Mouse (Mus musculus) cerebellum, adult 11 months (tissue): ENCODE measurements around the gene Wdr70.

Source experiments
- DNase-seq: peaks from one replicate; pipeline ENCODE4 v3.0.0; 2022

The Wdr70 gene

DNA sequence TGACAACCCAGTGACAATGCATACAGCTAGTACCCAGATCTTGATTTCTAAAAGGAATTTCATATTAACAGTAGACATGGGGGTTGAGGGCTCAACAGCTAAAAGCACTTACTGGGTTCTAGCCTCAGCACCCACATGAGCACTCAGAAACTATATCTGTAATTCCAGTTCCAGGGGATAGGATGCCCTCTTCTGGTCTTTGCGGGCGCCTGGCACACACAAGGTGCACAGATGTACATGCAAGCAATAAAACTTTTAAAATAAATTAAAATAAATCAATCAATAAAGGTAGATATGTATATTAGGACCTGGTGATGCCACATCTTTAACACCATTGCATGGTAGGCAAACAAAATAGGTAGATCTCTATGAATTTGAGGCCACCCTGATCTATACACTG is 71.5 kb downstream of the Wdr70 start:
- DNase-seq, result no peak

DNA sequence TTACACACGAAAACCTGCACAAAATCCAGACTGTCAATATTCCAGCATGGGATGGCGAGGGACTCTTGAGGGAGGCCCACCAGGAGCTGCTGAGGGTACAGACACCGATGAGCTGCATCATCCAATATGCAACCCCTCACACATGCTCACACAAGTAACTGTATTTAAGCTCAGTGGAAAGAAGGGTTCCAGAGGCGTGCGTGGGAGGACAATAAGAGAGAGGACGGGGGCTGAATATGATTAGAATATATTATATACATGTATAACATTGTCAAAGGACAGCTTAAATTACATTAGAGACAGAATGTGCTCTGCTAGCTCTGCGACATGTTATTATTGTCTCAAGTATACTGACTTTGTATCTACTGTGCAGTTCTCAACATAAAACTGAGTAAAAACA is 87.6 kb downstream of the Wdr70 start:
- no peak for DNase-seq

DNA sequence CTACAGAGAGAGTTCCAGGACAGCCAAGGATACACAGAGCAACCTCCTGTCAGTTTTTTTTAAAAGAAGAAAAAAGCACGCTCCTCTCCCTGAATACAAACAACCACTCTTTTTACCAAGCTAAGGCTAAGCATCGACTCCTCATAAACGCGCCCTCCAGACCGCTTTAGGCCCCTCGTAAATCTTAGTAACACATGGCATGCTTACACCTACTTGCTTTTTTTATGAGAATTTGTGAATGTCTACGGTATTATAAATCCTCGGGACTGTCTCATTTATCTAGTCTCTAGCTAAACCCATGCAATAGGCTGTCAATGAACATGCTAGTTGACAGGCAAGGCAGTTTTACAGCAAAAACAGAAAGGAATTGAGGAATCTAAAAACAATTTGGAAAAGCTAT is 91.6 kb downstream of the Wdr70 start:
- DNase-seq, result no peak

DNA sequence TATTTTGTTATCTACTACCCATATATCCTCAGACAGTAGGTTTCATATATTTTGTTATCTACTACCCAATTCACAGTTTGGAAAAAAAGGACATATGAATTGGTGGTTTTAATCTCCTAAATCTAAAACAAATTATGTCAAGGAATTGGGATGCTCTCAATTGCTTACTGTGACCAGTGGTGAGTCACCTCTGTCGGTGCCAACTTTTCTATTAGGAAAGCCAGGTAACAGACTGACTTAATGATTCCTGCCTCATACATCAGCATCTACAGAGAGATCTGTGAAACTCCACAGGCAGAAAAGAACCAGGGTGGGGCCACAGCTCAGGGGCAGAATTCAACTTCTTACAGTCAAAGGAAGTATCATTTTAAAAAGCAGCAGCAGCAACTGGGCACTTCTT is 93.0 kb downstream of the Wdr70 start:
- no peak for DNase-seq

DNA sequence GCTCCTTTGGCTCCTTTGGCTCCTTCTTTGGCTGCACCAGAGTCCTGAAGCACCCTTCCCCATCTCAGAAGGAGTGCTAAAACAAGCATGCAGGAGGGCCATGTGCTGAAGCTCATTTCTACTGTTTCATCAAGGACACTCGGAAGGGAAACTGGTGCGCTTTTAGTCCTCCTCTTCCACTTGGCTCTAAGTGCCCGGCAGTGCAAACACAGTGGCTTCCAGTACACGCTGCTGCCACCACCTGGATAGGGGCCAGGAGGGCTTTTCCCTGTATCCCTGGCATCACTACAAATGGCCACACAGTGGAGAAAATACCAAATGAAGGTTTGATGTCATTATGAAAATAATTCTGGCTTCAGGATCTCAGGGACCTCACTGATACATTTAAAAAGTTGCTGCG is 93.5 kb downstream of the Wdr70 start:
- peak; percentile 31 for DNase-seq

DNA sequence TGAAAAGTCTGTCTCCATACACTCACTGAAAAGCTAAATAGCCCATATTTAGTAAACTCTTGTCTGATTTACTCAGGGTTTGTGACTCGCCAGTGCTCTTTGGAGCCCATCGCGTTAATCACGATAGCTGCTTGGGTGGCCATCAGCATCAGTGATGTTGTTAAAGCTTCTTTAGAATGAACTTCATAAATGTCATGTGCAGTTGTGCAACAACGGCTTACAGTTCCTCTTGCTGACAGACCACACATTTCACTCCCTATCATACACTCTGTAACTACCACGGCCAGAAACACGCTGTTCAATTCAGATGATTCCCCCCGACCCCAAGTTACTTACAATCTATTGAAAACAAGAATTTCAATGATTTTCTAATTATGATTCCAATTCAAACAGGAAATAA is 95.2 kb downstream of the Wdr70 start:
- no peak for DNase-seq

DNA sequence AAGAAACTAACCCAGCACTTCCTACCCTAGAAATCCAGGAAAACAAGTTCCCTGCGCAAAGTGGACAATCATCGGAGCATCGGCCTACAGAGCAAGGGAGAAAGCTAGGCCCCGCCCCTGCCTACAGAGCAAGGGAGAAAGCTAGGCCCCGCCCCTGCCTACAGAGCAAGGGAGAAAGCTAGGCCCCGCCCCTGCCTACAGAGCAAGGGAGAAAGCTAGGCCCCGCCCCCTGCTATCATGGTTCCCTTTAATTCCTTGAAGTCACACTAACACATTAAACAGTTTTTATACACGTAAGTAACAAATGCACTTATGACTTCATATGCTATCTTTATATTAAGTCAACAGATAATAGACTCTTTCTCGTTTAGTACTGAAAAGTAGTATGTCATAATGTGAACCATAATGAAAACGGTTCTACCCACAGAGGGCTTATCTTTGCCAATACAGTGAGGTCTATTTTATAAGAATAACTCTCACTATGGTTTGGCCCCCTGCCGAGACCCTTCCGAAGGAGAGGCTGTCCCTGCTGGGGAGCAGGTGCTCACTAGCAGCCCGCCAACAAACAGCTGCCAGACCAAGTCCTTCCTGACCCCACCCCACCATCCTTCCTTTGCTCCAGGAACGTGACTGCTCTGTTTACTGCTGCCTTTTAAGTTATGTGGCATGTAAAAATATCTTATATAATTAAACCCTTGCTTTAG is 100.0 kb downstream of the Wdr70 start:
- peak; percentile 17 for DNase-seq

DNA sequence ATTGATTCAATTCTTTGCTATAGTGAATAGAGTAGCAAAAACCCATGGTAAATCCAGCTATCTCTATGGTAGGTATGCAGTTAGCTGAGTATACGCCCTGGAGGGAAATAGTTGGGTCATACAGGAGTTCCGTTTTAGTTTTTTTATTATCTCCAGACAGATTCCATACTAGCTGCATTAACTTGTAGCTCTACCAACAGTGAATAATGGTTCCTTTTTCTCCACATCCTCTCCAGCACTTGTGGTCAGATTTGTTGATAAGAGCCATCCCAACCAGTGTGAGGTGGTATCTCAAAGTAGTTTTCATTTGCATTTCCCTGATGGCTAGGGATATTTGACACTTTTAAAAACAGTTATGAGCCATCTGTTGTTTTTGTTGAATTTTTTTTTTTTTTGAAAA is 100.9 kb downstream of the Wdr70 start:
- no peak for DNase-seq

DNA sequence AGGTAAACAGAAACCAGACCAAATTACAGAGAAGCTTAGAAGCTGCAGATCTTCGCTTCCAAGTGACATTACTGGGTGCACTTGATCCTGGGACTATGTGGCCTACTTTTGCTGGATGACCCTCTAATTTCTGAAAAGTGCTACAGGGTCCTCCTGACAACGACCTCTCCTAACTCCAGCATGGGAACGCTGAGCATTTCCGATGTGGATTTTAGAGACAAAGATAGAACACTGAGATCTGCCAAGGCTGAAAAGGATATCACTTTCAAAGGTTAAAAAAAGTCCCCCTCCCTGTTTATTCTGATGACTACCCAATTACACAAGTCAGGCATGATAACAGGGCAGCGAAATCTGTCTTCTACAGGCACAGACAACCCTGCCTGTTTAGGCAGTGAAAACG is 105.3 kb downstream of the Wdr70 start:
- no peak for DNase-seq

DNA sequence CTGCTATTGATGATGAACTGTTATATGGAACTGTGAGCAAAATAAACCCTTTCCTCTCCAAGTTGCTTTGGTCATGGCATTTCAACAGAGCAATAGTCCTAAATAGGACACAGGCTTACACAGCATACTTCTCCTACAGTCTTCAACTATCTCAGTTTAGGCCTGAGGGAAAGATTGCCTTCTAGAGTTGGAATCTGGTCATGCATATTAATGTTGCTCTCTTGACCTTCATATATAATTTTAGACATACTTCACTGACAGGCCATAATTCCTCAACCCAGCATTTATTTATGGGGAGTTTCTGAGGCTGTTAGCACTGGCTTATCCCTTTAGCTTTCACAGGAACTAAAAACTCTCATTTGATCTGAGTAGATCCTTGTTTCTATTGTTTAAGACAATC is 108.9 kb downstream of the Wdr70 start:
- DNase-seq, result no peak

DNA sequence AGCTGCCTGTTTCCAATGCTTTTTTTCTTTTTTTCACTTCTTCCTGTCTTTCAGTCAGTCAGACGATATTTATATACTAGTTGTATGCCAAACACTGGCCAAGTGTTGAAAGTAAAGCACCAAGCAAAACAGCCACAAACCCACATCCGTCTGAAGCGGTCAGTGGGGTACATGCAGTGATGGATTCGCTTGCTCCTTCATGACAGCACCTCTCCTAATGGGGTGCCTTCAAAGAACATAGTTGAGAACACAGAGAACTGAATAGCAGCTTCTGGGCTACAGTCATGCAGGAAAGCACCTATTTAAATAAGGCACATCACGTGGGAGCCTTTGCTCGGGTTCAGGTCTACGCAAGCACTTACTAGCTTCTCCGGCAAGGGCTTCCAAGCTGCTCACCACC is 111.6 kb downstream of the Wdr70 start:
- no peak for DNase-seq

DNA sequence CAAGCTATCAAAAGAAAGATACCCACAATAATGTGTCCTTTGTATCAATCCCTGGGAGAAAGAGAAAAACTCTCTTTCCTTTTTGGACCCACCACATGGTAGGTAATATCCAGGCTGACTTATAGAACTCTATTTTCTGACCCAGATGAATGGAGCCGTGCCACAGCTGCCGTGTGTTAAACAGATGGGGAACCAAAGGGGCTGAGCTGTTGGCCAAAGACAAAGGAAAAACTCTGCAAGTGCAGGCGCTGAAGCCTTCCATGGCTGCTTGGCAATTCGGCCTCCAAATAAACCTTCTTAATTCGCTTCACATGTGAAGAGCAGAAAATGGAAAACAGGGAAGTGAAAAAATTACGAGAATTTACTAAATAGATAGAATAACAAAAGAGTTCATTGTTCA is 112.7 kb downstream of the Wdr70 start:
- no peak for DNase-seq

DNA sequence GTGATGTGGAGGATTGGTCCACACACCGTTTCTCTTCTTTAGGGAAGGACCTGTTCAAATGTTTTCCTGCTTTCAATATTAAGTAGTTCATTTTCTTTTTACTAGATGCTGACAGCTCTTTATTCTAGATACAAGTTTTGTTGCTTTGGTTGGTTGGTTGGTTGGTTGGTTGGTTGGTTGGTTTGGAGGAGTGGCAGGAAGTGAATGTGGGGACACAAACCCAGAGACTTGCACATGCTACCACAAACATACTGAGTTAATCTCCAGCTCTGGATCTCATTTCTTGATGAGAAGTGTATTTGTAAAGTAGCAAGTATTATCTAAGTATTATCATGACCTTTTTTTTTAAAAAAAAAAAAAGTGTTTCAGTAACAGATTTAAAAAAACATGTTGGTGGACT is 120.4 kb downstream of the Wdr70 start:
- DNase-seq, result no peak

DNA sequence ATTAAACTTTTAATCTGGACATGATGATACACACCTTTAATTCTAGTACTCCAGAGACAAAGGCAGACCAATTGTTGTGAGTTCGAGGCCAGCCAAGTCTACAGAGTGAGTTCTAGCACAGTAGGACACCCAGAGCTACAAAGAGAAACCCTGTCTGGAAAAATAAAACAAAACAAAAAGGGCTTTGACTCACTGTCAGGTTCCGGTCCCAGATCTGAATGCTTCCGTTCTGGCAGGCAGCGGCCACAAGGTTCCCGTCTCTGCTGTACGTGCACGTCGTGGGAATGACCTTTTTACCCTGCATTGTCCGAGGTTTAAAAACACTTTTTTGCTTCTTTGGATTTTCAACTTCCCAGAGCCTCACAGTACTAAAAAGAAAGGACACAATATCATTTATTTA is 122.2 kb downstream of the Wdr70 start:
- no peak for DNase-seq

DNA sequence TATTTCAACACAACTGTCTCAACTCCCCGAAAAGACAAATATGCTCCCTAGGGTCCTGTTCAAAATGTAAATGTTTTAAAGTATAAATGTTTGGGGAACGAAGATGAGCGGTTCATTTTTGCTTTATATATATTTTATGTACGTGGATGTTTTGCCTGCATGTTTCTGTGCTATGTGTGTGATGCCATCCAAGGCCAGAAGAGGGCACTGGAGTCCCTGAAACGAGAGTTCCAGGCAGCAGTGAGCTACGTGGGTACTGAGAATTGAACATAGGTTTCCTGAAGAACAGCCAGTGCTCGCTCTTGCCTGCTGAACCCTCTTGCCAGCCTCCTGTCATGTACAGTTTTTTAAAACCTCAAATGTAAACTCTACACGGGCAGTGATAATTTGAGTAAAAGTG is 124.6 kb downstream of the Wdr70 start:
- DNase-seq, result no peak

DNA sequence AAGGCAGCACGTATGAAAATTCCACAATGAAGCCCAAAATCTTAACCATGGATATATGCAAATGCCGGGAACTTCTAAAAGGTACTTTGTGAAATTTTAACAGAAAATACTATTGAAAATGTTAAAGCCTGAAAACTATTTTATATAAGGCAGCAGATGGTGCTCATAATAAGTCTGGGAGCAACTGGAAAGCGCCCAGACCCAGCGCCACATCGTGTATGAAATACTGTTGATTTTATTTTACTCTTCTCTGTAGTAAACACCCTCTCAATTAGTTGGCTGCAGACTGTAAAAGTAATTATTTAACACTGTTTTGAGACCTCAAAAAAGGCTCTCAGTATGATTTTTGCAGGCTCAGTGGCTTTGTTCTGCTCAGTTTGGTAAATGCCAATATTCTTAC is 126.5 kb downstream of the Wdr70 start:
- no peak for DNase-seq

DNA sequence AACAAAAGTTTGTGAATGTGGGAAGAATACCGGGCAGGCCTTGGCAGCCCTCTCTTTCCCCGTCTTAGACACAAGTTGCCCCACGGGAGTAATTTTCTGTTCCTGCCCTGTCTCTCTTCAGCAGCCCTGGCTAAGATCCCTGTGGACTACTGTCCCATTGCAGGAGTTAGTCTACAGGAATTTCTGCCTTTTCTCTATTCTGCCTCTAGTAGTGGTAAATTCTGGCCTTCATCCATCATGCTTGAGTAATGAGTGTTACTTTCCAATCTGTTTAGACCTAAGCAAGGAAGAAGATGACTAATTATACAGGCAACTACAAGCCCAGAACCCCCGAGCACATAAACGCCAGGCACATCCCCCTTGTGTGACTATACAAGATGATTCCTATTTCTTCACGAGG is 136.2 kb downstream of the Wdr70 start:
- DNase-seq, result no peak

DNA sequence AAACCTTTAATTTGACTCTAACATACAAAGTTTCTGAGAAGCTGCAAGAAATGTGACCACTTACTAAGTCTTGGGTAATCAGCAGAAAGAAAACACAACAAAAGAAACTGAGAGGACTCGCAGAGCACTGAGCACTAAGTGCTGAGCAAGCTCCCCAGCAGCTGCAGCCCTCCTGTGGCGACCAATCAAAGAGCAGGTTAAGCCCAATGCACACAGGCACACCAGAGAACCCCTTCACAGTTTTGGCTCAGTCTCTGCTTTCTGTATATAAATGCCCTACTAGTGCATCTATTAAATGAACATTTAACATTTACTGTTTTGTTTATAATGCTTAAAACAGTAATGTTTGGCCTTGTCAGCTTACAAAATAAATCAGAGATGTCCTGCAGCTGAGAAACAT is 137.5 kb downstream of the Wdr70 start:
- no peak for DNase-seq

DNA sequence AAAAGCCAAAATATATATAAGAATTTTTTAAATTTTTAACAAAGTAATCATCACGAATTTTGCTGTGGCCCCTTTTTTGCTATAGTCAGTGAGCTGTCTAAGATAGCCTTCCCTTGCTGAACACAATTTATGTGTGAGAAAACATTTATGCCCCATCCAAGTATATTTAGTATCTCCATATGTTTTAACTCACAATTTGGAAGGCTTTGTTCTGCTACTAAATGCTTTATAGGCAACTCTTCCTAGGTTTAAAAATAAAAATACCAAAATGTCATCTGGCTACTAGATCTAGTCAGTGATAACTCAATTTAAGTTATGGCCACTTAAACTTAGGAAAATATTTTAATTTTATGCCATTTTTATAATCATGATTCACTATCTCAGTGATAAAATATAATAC is 142.1 kb downstream of the Wdr70 start:
- no peak for DNase-seq

DNA sequence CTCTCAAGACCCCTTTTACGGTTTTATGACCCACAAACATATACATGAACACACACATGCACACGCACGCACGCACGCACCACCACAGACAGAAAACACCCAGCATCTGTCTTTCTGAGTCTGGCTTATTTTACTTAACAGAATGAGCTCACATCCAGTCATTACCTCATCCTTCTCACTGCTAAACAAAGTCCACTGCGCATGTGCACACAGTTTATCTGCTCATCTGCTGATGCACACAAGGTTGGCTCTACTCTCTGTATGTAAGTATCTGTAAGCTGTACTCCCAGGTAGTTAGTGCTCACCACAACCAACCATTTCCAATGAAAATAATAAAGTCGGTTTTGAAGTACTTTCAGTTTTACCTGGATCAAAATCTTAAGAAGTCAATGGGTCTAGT is 148.4 kb downstream of the Wdr70 start:
- no peak for DNase-seq

DNA sequence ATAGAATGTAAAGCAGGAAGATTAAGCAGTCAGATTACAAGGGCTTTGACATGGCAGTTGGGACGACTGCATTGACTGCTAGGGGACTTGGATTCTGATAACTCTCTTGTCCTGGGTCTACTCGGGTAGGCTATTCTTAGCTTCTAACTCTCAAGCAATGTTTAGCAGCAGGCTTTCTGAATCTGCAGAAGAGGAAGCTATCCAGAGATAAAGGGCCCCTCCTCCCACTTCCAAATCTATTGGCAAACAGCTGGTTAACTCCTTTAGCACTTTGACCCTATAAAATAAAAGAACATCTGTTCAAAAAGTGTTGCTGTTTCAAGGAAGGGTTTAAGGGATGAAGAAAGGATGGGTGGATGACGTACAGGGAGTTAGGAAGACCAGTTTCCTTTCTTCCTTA is 157.3 kb downstream of the Wdr70 start:
- no peak for DNase-seq

DNA sequence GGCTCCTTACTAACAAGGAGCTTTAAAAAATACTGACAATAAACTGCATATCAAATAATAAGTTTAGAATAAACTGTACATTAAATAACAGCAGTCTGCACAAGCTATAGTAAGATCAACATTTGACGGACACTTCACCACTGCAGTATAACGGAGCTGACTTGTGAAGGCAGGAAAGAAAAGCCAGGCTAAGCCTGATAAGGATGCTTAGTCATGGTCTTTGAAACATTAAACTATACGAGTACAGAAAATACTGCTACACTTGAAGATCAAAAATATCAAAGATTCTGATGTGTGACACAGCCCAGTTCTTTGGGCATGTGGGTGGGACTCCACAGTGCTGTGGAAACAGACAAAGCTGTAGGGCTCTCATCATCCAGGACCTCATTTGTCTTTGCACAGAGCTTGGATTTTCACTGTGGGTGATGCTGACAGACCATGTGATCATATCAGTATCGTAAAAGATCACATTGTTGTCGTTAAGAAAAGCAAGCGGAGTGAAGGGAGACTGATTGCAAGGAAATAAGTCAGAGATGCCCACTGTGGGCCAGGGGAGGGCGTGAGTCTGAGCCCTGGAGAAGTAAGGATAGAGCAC is 163.3 kb downstream of the Wdr70 start:
- DNase-seq, result no peak

DNA sequence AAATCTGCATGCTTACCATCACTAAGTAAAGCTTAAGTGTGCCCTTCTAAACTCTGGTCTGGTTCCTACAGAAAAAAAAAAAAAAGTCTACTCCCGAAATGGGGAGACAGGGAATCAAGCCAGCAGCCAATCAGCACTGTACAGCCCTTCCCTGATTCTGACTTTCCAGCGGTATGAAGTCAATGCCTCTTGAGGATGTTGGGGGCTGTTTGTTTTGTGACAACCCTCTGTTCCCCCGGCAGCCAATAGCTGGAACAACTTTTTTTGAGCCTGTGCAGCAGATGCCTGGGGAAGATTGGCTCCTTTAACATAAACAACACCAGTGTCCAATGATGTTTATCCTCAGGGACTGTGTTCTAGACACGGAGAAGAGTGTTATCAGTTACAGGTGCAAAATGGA is 164.4 kb downstream of the Wdr70 start:
- no peak for DNase-seq

DNA sequence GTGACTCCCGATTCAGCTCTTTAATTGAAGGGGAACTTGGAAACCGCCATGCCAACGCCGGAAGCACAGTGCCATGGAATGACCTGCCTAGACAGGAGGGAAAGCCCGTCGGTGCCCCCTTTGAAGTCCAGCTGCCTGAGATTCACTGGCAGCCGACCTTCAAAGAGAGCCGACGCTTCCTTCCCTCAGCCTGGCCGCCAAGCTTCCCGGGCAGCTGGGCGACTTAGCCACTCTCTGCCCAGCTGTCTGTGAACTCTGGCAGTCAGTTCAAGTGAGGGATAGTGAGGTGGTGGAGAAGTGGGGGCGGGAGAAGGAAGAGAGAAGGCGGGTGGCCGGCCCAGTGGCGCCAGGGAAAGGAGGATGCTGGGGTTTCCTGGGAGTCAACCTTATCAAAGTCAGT is 164.9 kb downstream of the Wdr70 start:
- no peak for DNase-seq

DNA sequence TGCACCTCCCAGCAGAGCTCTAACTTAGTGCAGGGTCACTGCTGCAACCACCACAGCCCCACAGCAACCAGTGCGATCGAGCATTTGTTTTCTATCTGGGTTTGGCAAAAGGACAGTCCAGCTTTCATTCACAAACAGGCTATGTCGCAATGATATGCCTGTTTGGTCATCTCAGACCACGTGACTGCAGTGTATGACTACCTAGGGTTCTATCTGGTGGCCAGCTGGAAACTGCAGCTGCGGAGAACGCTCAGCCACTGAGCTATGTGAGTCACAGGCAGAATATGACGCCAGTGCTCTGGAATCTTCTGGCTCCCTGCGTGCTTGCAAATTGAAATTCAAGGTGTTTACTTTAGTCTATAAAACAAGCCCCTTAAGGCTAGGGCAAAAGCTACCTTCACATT is 167.4 kb downstream of the Wdr70 start:
- no peak for DNase-seq
